Mouse (Mus musculus) right cerebral cortex, postnatal 4 days (tissue): ENCODE data around the gene Gla.
A peak's percentile ranks its signal among the peaks of the same experiment; 100 is the strongest.
"Not testable (repeated sequence)": the region's sequence is repeated elsewhere in the genome, so short reads cannot be mapped to it uniquely, and the experiment has no call there.

Experiments used
- DNase-seq: peaks from one replicate; pipeline ENCODE4 v3.0.0-alpha.2; 2022

Gene Gla

DNA sequence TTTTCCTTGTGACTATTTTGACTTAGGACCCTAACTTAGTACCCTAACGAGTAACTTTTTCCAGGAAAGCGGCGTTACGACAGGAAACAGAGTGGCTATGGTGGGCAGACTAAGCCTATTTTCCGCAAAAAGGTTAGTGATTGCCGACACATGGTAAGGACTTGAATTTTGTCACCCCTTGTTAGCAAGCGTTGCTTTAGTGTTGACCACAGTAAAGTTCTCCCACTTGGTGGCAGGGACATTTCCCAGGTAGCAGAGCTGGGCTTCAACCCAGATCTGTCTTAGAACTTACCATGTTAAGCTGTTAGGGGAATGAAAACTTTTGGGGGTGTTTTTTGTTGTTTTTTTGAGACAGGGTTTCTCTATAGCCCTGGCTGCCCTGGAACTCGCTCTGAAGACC lies 14.5 kb downstream of the Gla start:
- DNase-seq: no peak

DNA sequence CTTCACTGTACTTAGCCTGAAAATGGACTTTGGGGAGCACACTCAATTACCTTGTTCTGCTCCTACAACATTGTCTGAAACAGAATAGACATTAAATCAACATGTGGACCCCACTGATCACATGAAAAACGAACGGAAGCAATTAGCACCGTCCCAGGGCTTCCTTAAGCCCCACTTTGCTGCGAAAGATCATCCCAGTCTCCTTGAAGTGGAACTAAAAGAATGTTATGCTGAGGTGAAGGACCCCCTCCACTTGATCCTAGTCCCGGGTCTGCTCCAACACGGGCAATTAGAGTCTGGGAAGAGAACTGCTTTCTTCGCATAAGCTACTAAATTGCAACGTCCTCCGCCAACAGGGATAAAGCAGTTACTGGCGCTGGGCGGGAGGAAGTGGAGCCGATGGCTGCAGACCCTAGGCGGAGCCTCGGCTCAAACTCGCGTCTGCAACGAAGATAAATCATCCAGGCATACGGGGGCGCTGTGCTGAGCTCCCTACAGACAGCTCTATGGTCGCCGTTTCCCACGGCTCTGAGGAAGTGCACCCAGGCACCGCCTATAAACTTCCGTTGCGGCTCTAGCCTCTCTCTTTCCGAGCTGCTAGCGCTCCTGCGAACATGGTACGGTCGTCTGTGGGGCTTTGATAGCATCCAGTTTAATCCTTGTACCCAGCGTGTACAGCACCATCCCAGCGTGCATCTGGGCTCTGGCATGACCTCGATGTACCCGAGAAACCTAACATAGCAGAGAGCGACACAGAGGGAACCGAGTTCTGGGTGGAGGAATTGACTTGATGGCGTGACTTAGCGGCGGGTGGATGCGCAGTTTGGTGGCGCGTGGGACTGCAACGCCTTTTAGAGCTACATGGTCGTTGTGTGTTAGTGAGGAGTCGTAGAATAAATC lies 15.6 kb downstream of the Gla start, which contains the start of gene Rpl36a:
Gene Rpl36a (plus strand): TSS at position 552 of the 900 bp plus-strand sequence.
- peak; percentile 87 for DNase-seq

GRCm38 (mm10) chrX:134582888-134583669 lies 17.8 kb downstream of the Gla start, which contains the start of gene Btk:
TSS of gene Btk (minus strand) at chrX:134583570.
- no peak for DNase-seq

- DNase-seq: no peak
Measured at GRCm38 (mm10) chrX:134582270-134582669, 18.7 kb downstream of the Gla start.

DNA sequence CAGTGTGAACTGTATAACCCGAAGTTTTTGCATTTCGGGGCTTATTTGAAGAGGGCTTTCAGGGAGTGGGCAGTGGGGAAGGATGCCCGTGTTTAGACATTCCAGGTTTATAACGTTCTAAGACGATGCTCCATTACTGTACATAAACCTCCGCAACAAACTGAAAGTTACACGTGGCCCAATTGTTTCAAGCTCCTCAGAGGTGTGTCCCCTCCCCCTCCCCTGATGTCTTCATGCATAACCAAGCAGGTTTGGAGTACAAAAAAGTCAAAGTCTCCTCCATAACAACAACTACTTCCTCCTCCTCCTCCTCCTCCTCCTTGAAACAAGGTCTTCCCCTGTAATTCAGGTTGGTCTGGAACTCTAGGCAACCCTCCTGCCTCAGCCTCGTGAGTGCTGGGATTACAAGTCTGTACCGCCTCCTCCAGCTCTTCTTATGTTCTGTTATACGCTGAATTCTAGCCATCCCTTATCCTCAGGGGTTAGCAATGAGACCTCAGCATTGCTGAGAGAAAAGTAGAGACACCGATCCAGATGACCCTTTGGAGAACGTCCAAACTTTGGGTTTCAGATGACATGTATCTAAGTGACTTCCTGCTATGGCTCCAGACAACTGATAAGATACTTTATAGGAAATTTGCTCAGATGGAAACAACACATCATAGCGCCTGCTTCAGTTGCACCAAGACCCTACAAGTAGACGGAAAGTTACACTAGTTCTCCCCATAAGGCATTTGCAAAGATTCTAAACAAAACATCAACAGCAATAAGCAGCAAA lies 20.2 kb downstream of the Gla start:
- no peak for DNase-seq

DNA sequence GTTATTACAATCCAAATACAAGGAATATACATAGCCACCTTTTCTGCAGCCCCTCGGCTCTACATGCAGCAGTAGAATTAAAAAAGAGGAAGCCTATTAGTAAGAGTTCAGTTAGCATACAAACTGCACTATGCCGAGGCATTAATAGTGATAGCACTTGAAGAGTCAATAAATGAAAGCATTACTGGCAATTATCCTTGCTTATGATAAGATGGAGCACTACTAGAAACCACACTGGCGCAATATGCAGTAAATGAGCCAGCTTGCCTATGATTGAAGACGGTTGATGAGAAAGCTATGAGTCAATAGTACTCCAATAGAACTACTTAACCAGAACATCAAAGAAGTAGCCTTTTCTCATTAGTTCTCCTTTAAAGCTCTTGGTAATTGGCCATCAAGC lies 23.0 kb downstream of the Gla start:
- no peak for DNase-seq

DNA sequence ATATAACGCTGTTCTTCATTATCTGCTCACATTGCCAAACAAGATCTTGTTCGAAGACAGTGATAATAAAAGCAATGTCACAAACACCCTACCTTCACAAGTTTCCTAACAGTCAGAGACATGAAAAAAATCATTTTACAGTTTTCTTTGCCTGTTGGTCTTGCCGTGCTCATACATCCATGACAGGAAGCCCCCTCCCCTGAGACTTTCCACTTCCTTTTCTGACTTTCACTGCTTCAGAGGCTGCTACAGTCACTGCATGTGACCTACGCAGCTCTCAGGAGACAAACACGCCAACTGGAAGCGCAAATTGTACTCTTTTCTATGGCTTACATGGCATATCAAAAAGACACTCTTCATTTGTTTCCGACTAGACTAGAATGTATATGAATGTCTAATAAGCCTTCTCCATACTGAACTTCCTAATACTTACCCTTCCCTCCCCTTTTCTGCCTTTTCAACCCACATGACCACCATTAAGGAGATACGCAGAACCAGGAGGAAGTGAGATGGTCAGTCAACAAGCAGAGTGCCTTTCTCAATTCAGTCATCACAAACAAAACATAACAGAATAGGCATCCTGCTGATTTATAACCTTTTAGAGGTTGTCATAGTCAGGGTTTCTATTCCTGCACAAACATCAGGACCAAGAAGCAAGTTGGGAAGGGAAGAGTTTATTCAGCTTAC lies 34.2 kb downstream of the Gla start:
- DNase-seq: no peak

GRCm38 (mm10) chrX:134564326-134564725 lies 36.6 kb downstream of the Gla start:
- DNase-seq: no peak

- no peak for DNase-seq
Measured at GRCm38 (mm10) chrX:134554425-134554824, 46.5 kb downstream of the Gla start.

DNA sequence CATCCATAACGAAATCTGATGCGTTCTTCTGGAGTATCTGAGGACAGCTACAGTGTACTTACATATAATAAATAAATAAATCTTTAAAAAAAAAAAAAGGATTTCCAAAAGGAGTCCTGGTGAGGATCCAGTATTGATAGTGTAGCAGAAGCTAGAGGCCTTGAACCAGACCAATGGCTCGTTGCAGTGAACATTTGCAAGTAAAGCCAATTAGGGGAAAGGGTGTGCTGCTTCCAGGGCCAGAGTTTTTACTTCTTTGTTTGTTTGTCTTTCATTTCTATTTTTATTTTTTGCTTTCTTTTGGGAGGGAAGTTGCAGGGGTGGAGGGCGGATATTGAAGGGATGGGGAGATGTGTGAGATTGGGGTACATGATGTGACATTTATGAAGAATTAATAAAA lies 47.6 kb downstream of the Gla start:
- no peak for DNase-seq

- DNase-seq: no peak
Measured at GRCm38 (mm10) chrX:134550903-134551302, 50.0 kb downstream of the Gla start.

- no peak for DNase-seq
Measured at GRCm38 (mm10) chrX:134547330-134547729, 53.6 kb downstream of the Gla start.

GRCm38 (mm10) chrX:134541955-134542308 lies 59.0 kb downstream of the Gla start:
- DNase-seq: no peak

- peak; percentile 69 for DNase-seq
Measured at GRCm38 (mm10) chrX:134541145-134541954, 59.6 kb downstream of the Gla start, which contains the start of gene Timm8a1. TSS of gene Timm8a1 (minus strand) at chrX:134541865.

GRCm38 (mm10) chrX:134540414-134541135 lies 60.4 kb downstream of the Gla start:
- no peak for DNase-seq

DNA sequence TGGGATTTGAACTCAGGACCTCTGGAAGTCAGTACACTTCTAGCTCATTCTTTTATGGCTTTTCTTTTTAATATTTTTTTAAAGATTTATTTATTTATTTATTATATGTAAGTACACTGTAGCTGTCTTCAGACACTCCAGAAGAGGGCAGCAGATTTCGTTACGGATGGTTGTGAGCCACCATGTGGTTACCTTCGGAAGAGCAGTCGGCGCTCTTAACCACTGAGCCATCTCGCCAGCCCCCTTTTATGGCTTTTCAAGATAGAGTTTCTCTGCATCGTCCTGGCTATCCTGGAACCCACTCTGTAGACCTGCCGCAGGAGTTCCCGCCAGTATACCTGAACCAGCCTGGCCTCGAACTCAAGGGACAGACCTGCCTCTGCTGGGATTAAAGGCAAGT lies 61.1 kb downstream of the Gla start:
- DNase-seq: not testable (repeated sequence)
